Mouse (Mus musculus): ENCODE measurements around the gene Mettl25. TPM values are rescaled to one million over a fixed set of nuclear protein-coding genes. Genes with fewer than 3 reads are reported as not detected.

The Mettl25 gene
- polyA plus RNA-seq, 1 experiment from 2014 or later, result 10.8 TPM

- no peak overlapping the region for H3K4me3 ChIP-seq
- no peak overlapping the region for H3K27ac ChIP-seq
- H3K36me3 ChIP-seq, result no peaks in the 10 kb centered on the region
- H3K9ac ChIP-seq, result no peak overlapping the region
- no peak overlapping the region for H3K4me2 ChIP-seq
- no peaks in the 10 kb centered on the region for H3K27me3 ChIP-seq
- no peaks in the 10 kb centered on the region for H3K4me1 ChIP-seq
- no peak for ATAC-seq (ENCODE audit: insufficient number of reproducible peaks, low FRiP score, low TSS enrichment, low read depth)
- 66% methylated on average over 2 of the region's 2 CpGs for WGBS
- no peaks in the 10 kb centered on the region for H3K9me3 ChIP-seq
These were observed 113.4 kb downstream of the Mettl25 start for GRCm38 (mm10) chr10:105727798-105728197.

DNA sequence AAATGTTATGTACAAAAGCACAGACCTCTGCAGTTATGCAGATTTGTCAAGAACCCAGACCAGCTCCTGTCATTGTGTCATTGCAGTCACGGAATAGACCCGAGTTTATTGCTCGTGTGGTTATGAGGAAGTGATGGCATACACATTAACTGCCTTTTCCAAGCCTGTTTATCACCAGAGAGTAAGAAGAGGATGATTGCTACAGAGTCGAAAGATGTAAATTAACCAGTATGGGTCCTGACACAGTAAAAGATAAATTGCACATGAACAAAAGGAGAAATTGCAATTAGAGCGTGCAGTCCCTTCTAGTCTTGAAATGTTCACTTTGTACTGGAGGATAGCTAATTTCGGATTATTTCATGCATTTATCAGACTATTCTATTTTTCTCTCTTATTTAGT, 113.8 kb downstream of the Mettl25 start:
- Histone ChIP-seq H3K9me3 (no peaks in the 10 kb centered on the region), H3K4me2 (no peak overlapping the region), H3K27ac (no peak overlapping the region), H3K4me1 (no peaks in the 10 kb centered on the region), H3K27me3 (no peaks in the 10 kb centered on the region), H3K9ac (no peak overlapping the region), H3K4me3 (no peak overlapping the region), H3K36me3 (no peaks in the 10 kb centered on the region)
- WGBS, result 70% methylated on average over 6 of the region's 6 CpGs
- ATAC-seq (ENCODE audit: insufficient number of reproducible peaks, low FRiP score, low TSS enrichment, low read depth), result no peak

GRCm38 (mm10) chr10:105714844-105715243, 126.3 kb downstream of the Mettl25 start:
- Histone ChIP-seq H3K9me3 (no peaks in the 10 kb centered on the region), H3K27ac (no peak overlapping the region), H3K4me2 (no peak overlapping the region), H3K36me3 (no peaks in the 10 kb centered on the region), H3K4me3 (no peak overlapping the region), H3K27me3 (no peaks in the 10 kb centered on the region), H3K9ac (no peak overlapping the region), H3K4me1 (no peaks in the 10 kb centered on the region)
- ATAC-seq (ENCODE audit: insufficient number of reproducible peaks, low FRiP score, low TSS enrichment, low read depth), result no peak
- WGBS, result 5% methylated on average over 6 of the region's 6 CpGs

DNA sequence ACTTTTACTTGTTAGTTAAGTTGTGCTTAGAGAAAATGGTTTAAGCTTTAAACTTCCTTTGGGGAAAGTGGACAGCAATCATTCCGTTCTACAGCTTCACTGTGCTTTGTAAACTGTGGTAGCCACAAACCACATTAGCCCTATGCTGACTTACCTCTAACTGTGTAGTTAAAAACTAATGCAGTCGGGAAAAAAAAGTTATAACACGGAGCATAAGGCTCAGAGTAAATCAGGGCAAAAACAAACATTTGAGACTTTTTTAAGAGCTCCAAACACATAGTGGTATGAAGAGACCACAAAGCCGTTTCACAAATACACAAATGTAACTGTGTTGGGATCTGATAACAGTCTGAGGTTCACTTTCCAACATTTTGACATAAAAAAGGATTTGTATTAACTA, 126.8 kb downstream of the Mettl25 start:
- H3K4me2 ChIP-seq, result no peak overlapping the region
- H3K9me3 ChIP-seq, result no peaks in the 10 kb centered on the region
- H3K36me3 ChIP-seq, result no peaks in the 10 kb centered on the region
- H3K4me3 ChIP-seq, result no peak overlapping the region
- no peak for ATAC-seq (ENCODE audit: insufficient number of reproducible peaks, low FRiP score, low TSS enrichment, low read depth)
- H3K4me1 ChIP-seq, result no peaks in the 10 kb centered on the region
- no peak overlapping the region for H3K27ac ChIP-seq
- H3K9ac ChIP-seq, result no peak overlapping the region
- 28% methylated on average over 4 of the region's 4 CpGs for WGBS
- H3K27me3 ChIP-seq, result no peaks in the 10 kb centered on the region

GRCm38 (mm10) chr10:105713222-105713621, 128.0 kb downstream of the Mettl25 start:
- no peaks in the 10 kb centered on the region for H3K9me3 ChIP-seq
- 76% methylated on average over 5 of the region's 5 CpGs for WGBS
- no peaks in the 10 kb centered on the region for H3K27me3 ChIP-seq
- H3K9ac ChIP-seq, result no peak overlapping the region
- no peak overlapping the region for H3K4me2 ChIP-seq
- H3K36me3 ChIP-seq, result no peaks in the 10 kb centered on the region
- no peak for ATAC-seq (ENCODE audit: insufficient number of reproducible peaks, low FRiP score, low TSS enrichment, low read depth)
- H3K27ac ChIP-seq, result no peak overlapping the region
- no peaks in the 10 kb centered on the region for H3K4me1 ChIP-seq
- H3K4me3 ChIP-seq, result no peak overlapping the region

Other genes with a start within 250 kb of the Mettl25 start
- gene Ccdc59, start 313 bp downstream of the Mettl25 start, polyA plus RNA-seq (2015; fragmentation: Nextera tagmentation; extraction: Ambion mirVana), result 60.0 and 62.8 TPM in 2 replicates